Mouse (Mus musculus) CH12.LX (cell line): ENCODE results near the gene Srf. TPM values are rescaled to one million over a fixed set of nuclear protein-coding genes. Genes with fewer than 3 reads are reported as not detected.

Experiments used
- DNase-seq: peaks from one replicate; pipeline ENCODE4 v3.0.0-alpha.2; 2013; ENCODE audit errors: extremely low read depth
- H3K27ac ChIP-seq: 2 replicates; pipeline ENCODE4 v1.5.1; 2012; ENCODE audit warnings: low read depth, mild to moderate bottlenecking, control low read depth, moderate library complexity; ENCODE audit not compliant: insufficient read depth
- H3K27me3 ChIP-seq: replicated peaks from 2 replicates; pipeline ENCODE3; 2012; ENCODE audit warnings: inconsistent platforms
- H3K36me3 ChIP-seq, 2 experiments: replicated peaks in 1 of 2; 2 replicates each; pipeline versions ENCODE3 to v1.6.1; 2012; ENCODE audit warnings: inconsistent platforms in 1 of 2, low read length in 1 of 2, mild to moderate bottlenecking in 1 of 2, mixed read lengths in 1 of 2, moderate library complexity in 1 of 2; ENCODE audit not compliant: control insufficient read depth in 1 of 2, insufficient read depth in 1 of 2
- H3K4me1 ChIP-seq, 2 experiments: 2 replicates each; pipeline ENCODE4 v1.6.1; 2012; ENCODE audit warnings: inconsistent platforms in 1 of 2, moderate library complexity in 1 of 2; ENCODE audit not compliant: insufficient read depth in 2 of 2, control insufficient read depth in 1 of 2
- H3K4me2 ChIP-seq: 2 replicates; pipeline ENCODE4 v1.6.1; 2012; ENCODE audit warnings: low read depth, mild to moderate bottlenecking, control low read depth; ENCODE audit not compliant: poor library complexity, insufficient read depth, severe bottlenecking
- H3K4me3 ChIP-seq, 3 experiments: fragments of 150-350 bp in 1 of 3; sonication (generic) in 1 of 3; replicated peaks in 1 of 3; 2 replicates each; pipeline versions ENCODE3 to v1.5.1; 2011 to 2012; ENCODE audit warnings: low read depth in 2 of 3, low read length in 2 of 3, mild to moderate bottlenecking in 2 of 3, moderate library complexity in 2 of 3, control low read depth in 1 of 3, improper control_type of control experiment in 1 of 3, inconsistent platforms in 1 of 3, mixed read lengths in 1 of 3; ENCODE audit not compliant: poor library complexity in 1 of 3
- H3K79me2 ChIP-seq: replicated peaks from 2 replicates; pipeline ENCODE4 v1.6.1; 2012; ENCODE audit warnings: mild to moderate bottlenecking, moderate library complexity; ENCODE audit not compliant: control insufficient read depth, poor library complexity, insufficient read depth, severe bottlenecking; ENCODE audit errors: extremely low read depth
- H3K9ac ChIP-seq: 2 replicates; pipeline ENCODE4 v1.6.1; 2012; ENCODE audit warnings: low read depth, mild to moderate bottlenecking, control low read depth, moderate library complexity; ENCODE audit not compliant: insufficient read depth
- H3K9me3 ChIP-seq: replicated peaks from 2 replicates; pipeline ENCODE3; 2012; ENCODE audit warnings: low read length, inconsistent platforms, mixed read lengths
- BHLHE40 ChIP-seq: IDR thresholded peaks from 2 replicates; pipeline ENCODE4 v1.6.1; 2011; ENCODE audit warnings: mild to moderate bottlenecking, low read depth, low read length, improper control_type of control experiment
- CHD2 ChIP-seq: IDR thresholded peaks from 2 replicates; pipeline ENCODE4 v1.6.1; 2011; ENCODE audit warnings: low read length, improper control_type of control experiment
- CTCF ChIP-seq, 2 experiments: IDR thresholded peaks in 1 of 2; conservative IDR thresholded peaks in 1 of 2; 2 replicates each; pipeline ENCODE4 v1.5.1; 2011 to 2012; ENCODE audit warnings: low read depth in 2 of 2, low read length in 2 of 2, improper control_type of control experiment in 1 of 2, inconsistent platforms in 1 of 2, mild to moderate bottlenecking in 1 of 2, moderate library complexity in 1 of 2
- E2F4 ChIP-seq: IDR thresholded peaks from 2 replicates; pipeline ENCODE4 v1.6.1; 2011; ENCODE audit warnings: low read depth, low read length, improper control_type of control experiment; ENCODE audit not compliant: insufficient replicate concordance
- ELF1 ChIP-seq: IDR thresholded peaks from 2 replicates; pipeline ENCODE4 v1.6.1; 2014; ENCODE audit warnings: low read depth, mild to moderate bottlenecking, inconsistent platforms, low read length, improper control_type of control experiment
- EP300 ChIP-seq: IDR thresholded peaks from 2 replicates; pipeline ENCODE4 v1.6.1; 2011; ENCODE audit warnings: low read length, improper control_type of control experiment
- ETS1 ChIP-seq: conservative IDR thresholded peaks from 2 replicates; pipeline ENCODE4 v1.6.1; 2012; ENCODE audit warnings: low read depth, mild to moderate bottlenecking, inconsistent platforms, low read length, improper control_type of control experiment, moderate library complexity
- GABPA ChIP-seq: IDR thresholded peaks from 2 replicates; pipeline ENCODE4 v1.6.1; 2012; ENCODE audit warnings: low read depth, low read length, improper control_type of control experiment, inconsistent platforms; ENCODE audit not compliant: insufficient replicate concordance
- IRF4 ChIP-seq: IDR thresholded peaks from 2 replicates; pipeline ENCODE4 v1.6.1; 2014; ENCODE audit warnings: low read depth, mild to moderate bottlenecking, inconsistent platforms, low read length, improper control_type of control experiment
- MAX ChIP-seq: IDR thresholded peaks from 2 replicates; pipeline ENCODE4 v1.6.1; 2011; ENCODE audit warnings: low read length, improper control_type of control experiment
- MAZ ChIP-seq: IDR thresholded peaks from 2 replicates; pipeline ENCODE4 v1.6.1; 2012; ENCODE audit warnings: low read depth, mild to moderate bottlenecking, inconsistent platforms, low read length, improper control_type of control experiment, moderate library complexity
- MYC ChIP-seq: IDR thresholded peaks from 2 replicates; pipeline ENCODE4 v1.6.1; 2011; ENCODE audit warnings: low read depth, mild to moderate bottlenecking, improper control_type of control experiment, low read length
- POLR2A ChIP-seq: IDR thresholded peaks from 2 replicates; pipeline ENCODE4 v1.6.1; 2011; ENCODE audit warnings: low read depth, mild to moderate bottlenecking, improper control_type of control experiment, low read length
- RAD21 ChIP-seq: IDR thresholded peaks from 2 replicates; pipeline ENCODE4 v1.6.1; 2011; ENCODE audit warnings: low read depth, mild to moderate bottlenecking, low read length, improper control_type of control experiment, moderate library complexity
- RCOR1 ChIP-seq: conservative IDR thresholded peaks from 2 replicates; pipeline ENCODE4 v1.6.1; 2012; ENCODE audit warnings: low read depth, mild to moderate bottlenecking, inconsistent platforms, low read length, improper control_type of control experiment
- TCF12 ChIP-seq: IDR thresholded peaks from 2 replicates; pipeline ENCODE4 v1.6.1; 2014; ENCODE audit warnings: low read depth, mild to moderate bottlenecking, inconsistent platforms, low read length, improper control_type of control experiment
- UBTF ChIP-seq: IDR thresholded peaks from 2 replicates; pipeline ENCODE4 v1.6.1; 2012; ENCODE audit warnings: low read depth, mild to moderate bottlenecking, inconsistent platforms, low read length, improper control_type of control experiment, moderate library complexity
- USF1 ChIP-seq: IDR thresholded peaks from 2 replicates; pipeline ENCODE4 v1.6.1; 2014; ENCODE audit warnings: low read depth, mild to moderate bottlenecking, inconsistent platforms, low read length, improper control_type of control experiment
- dilution Hi-C: fragments of 300-500 bp; cut with MboI; formaldehyde crosslinking; loops from 2 replicates; pipeline ENCODE4 v1.14.3; 2020; ENCODE audit warnings: low sequenced_read_pairs; ENCODE audit not compliant: extremely low pct_unique_long_range_greater_than_20kb, extremely low pct_ligation_motif_present
- in situ Hi-C: fragments of 300-500 bp; cut with MboI; formaldehyde crosslinking; loops from 3 replicates; pipeline ENCODE4 v1.14.3; 2019; ENCODE audit warnings: low sequenced_read_pairs, low pct_ligation_motif_present, low pct_unique_long_range_greater_than_20kb, mixed read lengths
- polyA plus RNA-seq: library from polyadenylated mRNA; unstranded; fragments of >175 nt; gene quantifications from 2 replicates; pipeline ENCODE4 v1.2.1, GENCODE M21; 2012; ENCODE audit warnings: low read depth; ENCODE audit not compliant: insufficient read length
- total RNA-seq, 2 experiments: library from RNA; depleted of rRNA; stranded (reverse); fragments of 300-350 nt in 1 of 2; fragments of >200 nt in 1 of 2; gene quantifications; 2 replicates each; pipeline ENCODE4 v1.2.3; 2012 to 2014

Gene Srf
- total and polyA plus RNA-seq, 3 experiments, result 38.2 to 81.6 (median 54.5) TPM

DNA sequence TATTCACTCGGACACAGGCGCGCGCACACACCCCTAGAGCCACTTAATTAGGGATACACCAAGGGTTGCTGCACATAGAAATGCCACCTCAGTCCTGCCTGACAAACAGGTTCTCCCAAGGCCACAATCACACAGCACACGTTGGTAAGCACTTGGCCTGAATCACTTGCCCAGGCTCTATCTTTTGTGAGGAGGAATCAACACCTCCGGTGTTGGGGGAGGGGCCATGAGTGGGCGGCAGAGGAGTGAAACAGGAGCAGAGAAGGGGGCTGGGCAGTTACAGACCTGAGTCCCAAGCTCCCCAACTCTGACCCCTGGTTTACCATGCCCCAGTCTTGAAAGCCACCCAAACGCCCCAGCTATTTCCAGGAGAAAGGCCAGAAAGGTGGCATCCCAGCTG lies 9.0 kb downstream of the Srf start:
- Histone ChIP-seq H3K4me3 (no peak overlapping the region), H3K9me3 (no peaks in the 10 kb centered on the region), H3K4me1 (peaks cover 4 to 6% of the 10 kb centered on the region in 2 experiments), H3K27me3 (no peaks in the 10 kb centered on the region), H3K27ac (no peak overlapping the region), H3K9ac (no peak overlapping the region), H3K36me3 (peaks cover 33 to 58% of the 10 kb centered on the region in 2 experiments), H3K4me2 (no peak overlapping the region)
- in situ Hi-C loops, result no loop called here
- no peak for DNase-seq
- TF ChIP-seq MYC (no peak), CHD2 (no peak), POLR2A (no peak), UBTF (no peak), EP300 (no peak), USF1 (no peak), IRF4 (no peak), GABPA (no peak), ELF1 (no peak), MAZ (no peak), BHLHE40 (no peak), ETS1 (no peak), RCOR1 (no peak)
- TF ChIP-seq, all 38 proteins: peak for 0
- H3K79me2 ChIP-seq, result no peaks in the 10 kb centered on the region
- dilution Hi-C loops, result no loop called here

DNA sequence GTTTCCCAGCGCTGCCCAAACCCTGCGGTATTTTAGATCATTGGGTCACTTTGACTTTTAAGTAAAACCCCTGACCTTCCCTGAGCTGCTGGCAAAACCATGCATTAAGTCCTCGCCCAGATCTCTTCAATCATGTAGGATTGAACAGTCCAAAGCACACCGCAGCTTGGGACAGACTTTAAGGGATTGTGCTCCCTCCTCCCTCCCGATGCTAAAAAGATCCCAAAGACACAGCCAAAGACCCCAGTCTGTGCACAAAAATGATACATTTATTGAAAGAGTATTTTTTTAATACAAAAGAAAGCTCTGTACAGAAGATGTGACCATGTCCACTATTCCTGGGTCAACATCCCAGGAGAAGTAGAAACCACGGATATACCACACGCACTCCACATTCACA lies 9.4 kb downstream of the Srf start:
- no peak for DNase-seq
- Histone ChIP-seq H3K9me3 (no peaks in the 10 kb centered on the region), H3K27ac (no peak overlapping the region), H3K36me3 (peaks cover 31 to 54% of the 10 kb centered on the region in 2 experiments), H3K4me2 (no peak overlapping the region), H3K4me1 (peaks cover 2 to 3% of the 10 kb centered on the region in 2 experiments; a peak in 3 of 4 replicates), H3K4me3 (no peak overlapping the region), H3K9ac (no peak overlapping the region), H3K27me3 (no peaks in the 10 kb centered on the region), H3K79me2 (no peaks in the 10 kb centered on the region)
- TF ChIP-seq TCF12, result no peak
- TF ChIP-seq GABPA, result no peak
- no peak for TF ChIP-seq RCOR1
- TF ChIP-seq MAX, result no peak
- TF ChIP-seq E2F4, result no peak
- no peak for TF ChIP-seq RAD21
- no peak for TF ChIP-seq ELF1
- TF ChIP-seq CTCF (conservative IDR thresholded peaks at IDR 0.05 in 1 of 2, IDR thresholded peaks at IDR 0.05 in 1 of 2; ENCODE audit: low read depth in 2 of 2, low read length in 2 of 2), result no peak
- in situ Hi-C loops, result no loop called here
- dilution Hi-C loops, result no loop called here
